Mouse (Mus musculus): ENCODE data around the gene Lrrc28.

- TF ChIP-seq NRF1 (IDR thresholded peaks at IDR 0.05; ENCODE audit: insufficient read depth, low read depth, low read length, poor library complexity, severe bottlenecking) (no peak), TCF12 (IDR thresholded peaks at IDR 0.05; ENCODE audit: low read depth, low read length) (no peak), POLR2AphosphoS2 (IDR thresholded peaks at IDR 0.05; ENCODE audit: low read length) (no peak), MXI1 (IDR thresholded peaks at IDR 0.05; ENCODE audit: low read depth, low read length) (no peak), CTCF (IDR thresholded peaks at IDR 0.05 in 2 of 3, conservative IDR thresholded peaks at IDR 0.05 in 1 of 3; ENCODE audit: control insufficient read depth in 1 of 3, insufficient read depth in 1 of 3, low read depth in 2 of 3, low read length in 3 of 3, poor library complexity in 1 of 3, severe bottlenecking in 1 of 3) (no peak), TBP (IDR thresholded peaks at IDR 0.05; ENCODE audit: low read depth, low read length) (no peak), MYC (IDR thresholded peaks at IDR 0.05; ENCODE audit: low read depth, low read length) (no peak), ZC3H11A (IDR thresholded peaks at IDR 0.05; ENCODE audit: low read depth, low read length) (no peak)
Measured at GRCm38 (mm10) chr7:67692791-67693538, 47.9 kb upstream of the Lrrc28 start.
